Mouse (Mus musculus) thymus, adult 2 months (tissue): Measurements from ENCODE around the gene Wdr83os. TPM values are rescaled to one million over a fixed set of nuclear protein-coding genes. Genes with fewer than 3 reads are reported as not detected.

Experiments used
- DNase-seq: peaks from one replicate; pipeline ENCODE4 v3.0.0; 2021
- H3K27ac ChIP-seq: fragments of 200-500 bp; 2 replicates; pipeline ENCODE4 v1.5.1; 2012; ENCODE audit warnings: low read length, control low read depth; ENCODE audit not compliant: control insufficient read depth, insufficient read depth
- H3K27me3 ChIP-seq: fragments of 200-500 bp; 2 replicates; pipeline ENCODE4 v1.6.1; 2012; ENCODE audit warnings: mild to moderate bottlenecking, low read length, moderate library complexity, mixed read lengths; ENCODE audit not compliant: control insufficient read depth, insufficient read depth
- H3K36me3 ChIP-seq: fragments of 200-500 bp; 2 replicates; pipeline ENCODE4 v1.6.1; 2012; ENCODE audit warnings: mild to moderate bottlenecking, low read length, moderate library complexity; ENCODE audit not compliant: control insufficient read depth, insufficient read depth
- H3K4me1 ChIP-seq: fragments of 200-500 bp; replicated peaks from 2 replicates; pipeline ENCODE4 v1.6.1; 2012; ENCODE audit warnings: low read length; ENCODE audit not compliant: control insufficient read depth, insufficient read depth
- H3K4me3 ChIP-seq: fragments of 200-500 bp; 2 replicates; pipeline ENCODE4 v1.5.1; 2012; ENCODE audit warnings: mild to moderate bottlenecking, low read length, control low read depth, moderate library complexity; ENCODE audit not compliant: control insufficient read depth, insufficient read depth
- CTCF ChIP-seq: fragments of 200-500 bp; IDR thresholded peaks from 2 replicates; pipeline ENCODE4 v1.5.1; 2012; ENCODE audit warnings: mild to moderate bottlenecking, control low read depth, low read length, moderate library complexity, borderline replicate concordance; ENCODE audit not compliant: control insufficient read depth, poor library complexity, insufficient read depth; ENCODE audit errors: extremely low read depth
- POLR2A ChIP-seq: fragments of 200-500 bp; IDR thresholded peaks from 2 replicates; pipeline ENCODE4 v1.6.1; 2012; ENCODE audit warnings: mild to moderate bottlenecking, low read length, control low read depth, moderate library complexity; ENCODE audit not compliant: control insufficient read depth, poor library complexity, insufficient read depth; ENCODE audit errors: extremely low read depth
- WGBS: fragments of 180-500 bp; shearing (Covaris S2); methylation state at CpG from one replicate; pipeline ENCODE4 v1.1.7; 2018; 5-methylcytosine and 5-hydroxymethylcytosine counted together
- polyA plus RNA-seq: library from polyadenylated mRNA; depleted of rRNA; stranded (reverse); fragments of >200 nt; gene quantifications from 2 replicates; pipeline ENCODE4 v1.2.3, GENCODE M21; 2012; rRNA removed

The Wdr83os gene
- polyA plus RNA-seq, 1 experiment: 141 TPM

DNA sequence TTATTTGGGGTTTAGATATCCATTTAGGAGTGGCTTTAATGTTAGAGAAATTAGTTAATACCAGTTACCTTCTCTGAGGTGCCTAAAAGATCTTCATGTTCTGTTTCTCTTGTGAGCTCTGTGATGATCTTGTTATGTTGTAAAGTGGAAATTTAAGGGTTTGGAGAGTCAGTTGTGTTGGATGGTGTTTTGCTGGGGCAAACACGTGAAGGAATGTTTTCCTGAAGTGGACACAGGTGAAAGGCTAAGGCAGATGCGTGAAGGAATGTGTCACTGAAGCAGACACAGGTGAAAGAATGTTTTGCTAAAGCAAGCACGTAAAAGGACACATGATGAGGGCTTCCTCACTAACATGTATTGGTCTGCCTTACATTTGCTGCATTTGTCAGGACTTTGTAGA, 42.5 kb downstream of the Wdr83os start, which contains the start of gene Zfp791:
Gene Zfp791 (minus strand): TSS at position 101 of the 400 bp plus-strand sequence.
- Histone ChIP-seq H3K27me3 (no peaks in the 10 kb centered on the region), H3K27ac (no peak within 1 kb of the TSS), H3K4me3 (no peak within 1 kb of the TSS), H3K36me3 (no peaks in the 10 kb centered on the region), H3K4me1 (no peaks in the 10 kb centered on the region; the same call in 1 of the 2 replicates)
- WGBS: 90% methylated on average over 3 of the region's 3 CpGs
- no peak for DNase-seq
- TF ChIP-seq CTCF (no peak), POLR2A (no peak)

DNA sequence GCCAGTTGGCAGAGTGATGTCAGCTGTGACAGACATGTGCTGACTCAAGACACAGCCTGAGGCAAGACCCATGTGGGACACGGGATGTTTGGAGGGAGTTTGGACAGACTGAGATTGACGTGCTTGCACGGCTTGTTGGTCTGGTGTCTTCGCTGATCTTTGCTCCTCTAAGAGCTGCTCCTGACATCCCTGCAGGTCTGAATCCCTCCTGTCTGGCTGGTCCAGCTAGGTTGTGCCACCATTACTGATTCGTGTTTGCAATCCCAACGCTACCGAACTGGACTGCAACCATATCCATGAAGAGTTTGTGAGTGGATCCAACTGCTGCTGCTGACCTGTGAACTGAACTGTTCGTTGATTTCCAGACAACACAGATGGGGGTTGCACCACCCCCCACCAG, 43.2 kb downstream of the Wdr83os start:
- no peaks in the 10 kb centered on the region; the same call in 1 of the 2 replicates for H3K4me1 ChIP-seq
- H3K27ac ChIP-seq: no peak overlapping the region
- no peaks in the 10 kb centered on the region for H3K27me3 ChIP-seq
- TF ChIP-seq CTCF: no peak
- TF ChIP-seq POLR2A: no peak
- WGBS: 96% methylated on average over 8 of the region's 8 CpGs
- no peaks in the 10 kb centered on the region for H3K36me3 ChIP-seq
- DNase-seq: no peak
- no peak overlapping the region for H3K4me3 ChIP-seq

Other genes with a start within 250 kb of the Wdr83os start
- 52.9 and 60.6 TPM in 2 replicates for gene Gadd45gip1, start 249.2 kb upstream of the Wdr83os start, polyA plus RNA-seq
- 109 and 117 TPM in 2 replicates for gene Rad23a, start 240.1 kb upstream of the Wdr83os start, polyA plus RNA-seq
- gene Calr, start 233.8 kb upstream of the Wdr83os start, polyA plus RNA-seq: 182 and 186 TPM in 2 replicates
- gene Farsa, start 223.8 kb upstream of the Wdr83os start, polyA plus RNA-seq: 93.5 and 103 TPM in 2 replicates
- 9.4 and 11.6 TPM in 2 replicates for gene Syce2, start 208.6 kb upstream of the Wdr83os start, polyA plus RNA-seq
- gene Gcdh, start 186.8 kb upstream of the Wdr83os start, polyA plus RNA-seq: 78.7 and 85.2 TPM in 2 replicates
- 0.13 and 0.23 TPM in 2 replicates for gene Klf1, start 178.8 kb upstream of the Wdr83os start, polyA plus RNA-seq
- gene Dnase2a, start 172.2 kb upstream of the Wdr83os start, polyA plus RNA-seq: 16.4 and 23.8 TPM in 2 replicates
- gene Mast1, start 143.4 kb upstream of the Wdr83os start, polyA plus RNA-seq: 0.35 and 0.36 TPM in 2 replicates
- gene Rtbdn, start 133.7 kb upstream of the Wdr83os start, polyA plus RNA-seq: 0.13 and 0.17 TPM in 2 replicates
- gene Gm49661, start 111.3 kb upstream of the Wdr83os start, polyA plus RNA-seq: 4.3 TPM in 1 of 2 replicates, not detected in the other
- gene Prdx2, start 111.2 kb upstream of the Wdr83os start, polyA plus RNA-seq: 162 and 183 TPM in 2 replicates
- gene Rnaseh2a, start 111.0 kb upstream of the Wdr83os start, polyA plus RNA-seq: 69.4 and 76.1 TPM in 2 replicates
- gene Junb, start 102.0 kb upstream of the Wdr83os start, polyA plus RNA-seq: 125 and 128 TPM in 2 replicates
- 7.2 and 7.4 TPM in 2 replicates for gene Hook2, start 90.1 kb upstream of the Wdr83os start, polyA plus RNA-seq
- 0.66 and 0.67 TPM in 2 replicates for gene Best2, start 66.2 kb upstream of the Wdr83os start, polyA plus RNA-seq
- gene Asna1, start 55.5 kb upstream of the Wdr83os start, polyA plus RNA-seq: 139 and 152 TPM in 2 replicates
- gene Trir, start 53.9 kb upstream of the Wdr83os start, polyA plus RNA-seq: 172 and 173 TPM in 2 replicates
- gene Tnpo2, start 43.8 kb upstream of the Wdr83os start, polyA plus RNA-seq: 138 and 144 TPM in 2 replicates
- 25.0 and 29.3 TPM in 2 replicates for gene Fbxw9, start 20.7 kb upstream of the Wdr83os start, polyA plus RNA-seq
- gene Gm5741, start 12.8 kb upstream of the Wdr83os start, polyA plus RNA-seq: 1.4 TPM in 1 of 2 replicates, not detected in the other
- gene Dhps, start 9.0 kb upstream of the Wdr83os start, polyA plus RNA-seq: 105 TPM in 2 replicates
- gene Wdr83, start 566 bp downstream of the Wdr83os start, polyA plus RNA-seq: 51.9 and 56.3 TPM in 2 replicates
- gene Man2b1, start 2.5 kb downstream of the Wdr83os start, polyA plus RNA-seq: 191 and 210 TPM in 2 replicates
- 0.12 and 0.22 TPM in 2 replicates for gene Zfp791, start 42.4 kb downstream of the Wdr83os start, polyA plus RNA-seq
- gene Cks1brt, start 71.2 kb downstream of the Wdr83os start, polyA plus RNA-seq: not detected in 2 replicates
- not detected in 2 replicates for gene Olfr371, start 145.2 kb downstream of the Wdr83os start, polyA plus RNA-seq
- gene Orc6, start 218.9 kb downstream of the Wdr83os start, polyA plus RNA-seq: 29.0 and 32.1 TPM in 2 replicates
- gene Vps35, start 219.1 kb downstream of the Wdr83os start, polyA plus RNA-seq: 14.1 and 15.7 TPM in 2 replicates